Mouse (Mus musculus): ENCODE data around the gene Zcchc24. TPM values are rescaled to one million over a fixed set of nuclear protein-coding genes. Genes with fewer than 3 reads are reported as not detected.

Zcchc24 gene
- polyA plus RNA-seq, 1 experiment = 86.2 TPM

DNA sequence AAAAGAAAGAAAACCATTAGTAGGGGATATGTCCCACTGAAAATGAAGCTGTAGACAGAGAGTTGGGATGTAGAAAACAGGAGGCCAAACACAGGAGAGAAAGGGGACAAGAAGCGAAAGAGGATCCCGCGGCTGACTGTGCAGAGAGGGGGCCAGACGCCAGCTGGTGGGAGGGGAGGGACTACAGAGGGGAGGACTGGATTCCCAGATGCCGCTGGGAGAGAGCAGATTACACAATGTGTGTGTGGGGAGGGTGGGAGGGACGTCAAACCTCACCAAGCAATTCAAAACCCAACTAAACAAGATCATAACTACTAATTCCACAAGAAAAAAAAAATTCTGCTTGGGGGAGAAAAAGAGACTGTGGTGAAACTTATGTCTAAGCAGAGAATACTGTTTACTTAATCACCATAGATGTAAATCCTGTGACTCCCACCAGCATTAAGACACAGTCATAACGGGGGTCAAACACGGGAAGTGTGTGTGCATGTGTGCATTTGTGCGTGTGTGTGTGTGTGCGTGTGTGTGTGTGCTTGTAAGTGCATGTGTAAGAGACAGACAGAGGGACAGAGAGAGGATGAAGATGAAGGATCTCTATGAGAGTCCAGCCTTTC, 26.8 kb upstream of the Zcchc24 start:
- peak overlapping the region; percentile 65 for H3K4me2 ChIP-seq (ENCODE audit: low read depth)
- TF ChIP-seq TCF12 (IDR thresholded peaks at IDR 0.05; ENCODE audit: insufficient read depth, poor library complexity, severe bottlenecking) = no peak
- TF ChIP-seq USF1 (IDR thresholded peaks at IDR 0.05; ENCODE audit: low read depth) = no peak
- peak in 2 of 3 experiments; percentile 58 to 80 for TF ChIP-seq MYOG (IDR thresholded peaks at IDR 0.05; ENCODE audit: control insufficient read depth in 1 of 3, insufficient read depth in 1 of 3, insufficient read length in 2 of 3, low read depth in 2 of 3)
- TF ChIP-seq MAX (IDR thresholded peaks at IDR 0.05; ENCODE audit: low read depth) = no peak
- peak in 2 of 3 experiments; percentile 71 to 81 for TF ChIP-seq MYOD1 (IDR thresholded peaks at IDR 0.05; ENCODE audit: control insufficient read depth in 1 of 3, insufficient read length in 2 of 3, low read depth in 2 of 3)
- no peak for TF ChIP-seq POLR2AphosphoS2 (IDR thresholded peaks at IDR 0.05; ENCODE audit: insufficient read length, low read depth)
- no peak for TF ChIP-seq E2F4 (IDR thresholded peaks at IDR 0.05; ENCODE audit: insufficient read depth)
- TF ChIP-seq REST (IDR thresholded peaks at IDR 0.05; ENCODE audit: insufficient read depth, insufficient read length) = no peak
- TF ChIP-seq CEBPB (IDR thresholded peaks at IDR 0.05; ENCODE audit: insufficient read depth, poor library complexity, severe bottlenecking) = peak; percentile 41; the same call in 1 of the 2 replicates
- TF ChIP-seq POLR2A (IDR thresholded peaks at IDR 0.05; ENCODE audit: insufficient read length, low read depth) = no peak
- TF ChIP-seq TCF3 (IDR thresholded peaks at IDR 0.05; ENCODE audit: insufficient read length, low read depth) = no peak
- TF ChIP-seq SRF (IDR thresholded peaks at IDR 0.05; ENCODE audit: control insufficient read depth, insufficient read length, low read depth) = no peak
- H3K27me3 ChIP-seq (ENCODE audit: control insufficient read depth, insufficient read depth, insufficient read length) = no peaks in the 10 kb centered on the region
- H3K79me2 ChIP-seq (ENCODE audit: control insufficient read depth, insufficient read depth) = no peaks in the 10 kb centered on the region
- H3K36me3 ChIP-seq (ENCODE audit: control insufficient read depth, insufficient read depth) = no peaks in the 10 kb centered on the region
- H3K4me3 ChIP-seq = no peak overlapping the region
- no peak overlapping the region for H3ac ChIP-seq (ENCODE audit: control insufficient read depth, insufficient read length)

DNA sequence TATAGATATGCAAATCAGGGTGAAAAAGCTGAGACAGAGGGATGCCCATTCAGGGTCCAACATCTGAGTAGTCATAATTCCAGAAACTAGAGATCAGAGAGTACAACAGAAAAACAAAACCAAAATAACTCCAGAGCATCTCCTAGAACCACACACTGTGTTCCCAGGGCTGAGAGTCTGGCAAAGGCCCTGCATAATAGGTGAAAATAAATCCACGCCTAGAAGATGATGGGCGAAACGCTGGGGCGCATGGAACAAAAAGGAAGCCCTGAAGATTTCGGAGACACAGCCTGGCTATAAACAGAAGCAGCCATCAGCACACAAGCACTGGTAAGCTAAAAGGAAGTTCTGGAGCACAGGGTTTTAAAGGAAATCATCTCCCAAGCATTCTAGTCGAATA, 26.2 kb upstream of the Zcchc24 start:
- Histone ChIP-seq H3K27me3 (ENCODE audit: control insufficient read depth, insufficient read depth, insufficient read length) (no peaks in the 10 kb centered on the region), H3K4me2 (ENCODE audit: low read depth) (peak overlapping the region; percentile 65), H3K4me3 (no peak overlapping the region)

DNA sequence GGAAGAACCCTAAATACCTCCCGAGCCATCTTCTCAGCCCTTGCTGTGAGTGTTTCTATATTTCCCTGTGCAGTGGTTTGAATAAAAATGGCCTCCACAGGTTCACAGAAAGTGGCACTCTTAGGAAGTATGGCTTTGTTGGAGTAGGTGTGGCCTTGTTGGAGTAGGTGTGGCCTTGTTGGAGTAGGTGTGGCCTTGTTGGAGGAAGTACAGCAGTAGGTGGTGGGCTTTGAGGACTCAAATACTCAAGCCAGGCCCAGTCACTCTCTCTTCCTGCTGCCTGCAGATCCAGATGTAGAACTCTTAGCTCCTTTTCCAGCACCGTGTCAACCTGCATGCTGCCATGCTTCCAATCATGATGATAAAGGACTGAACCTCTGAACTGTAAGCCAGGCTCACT, 25.5 kb upstream of the Zcchc24 start:
- no peaks in the 10 kb centered on the region for H3K27me3 ChIP-seq (ENCODE audit: control insufficient read depth, insufficient read depth, insufficient read length)
- H3K79me2 ChIP-seq (ENCODE audit: control insufficient read depth, insufficient read depth) = no peaks in the 10 kb centered on the region
- TF ChIP-seq SRF (IDR thresholded peaks at IDR 0.05; ENCODE audit: control insufficient read depth, insufficient read length, low read depth) (no peak), TCF12 (IDR thresholded peaks at IDR 0.05; ENCODE audit: insufficient read depth, poor library complexity, severe bottlenecking) (no peak)
- no peak overlapping the region for H3K4me3 ChIP-seq
- H3K4me2 ChIP-seq (ENCODE audit: low read depth) = no peak overlapping the region
- no peak overlapping the region for H3ac ChIP-seq (ENCODE audit: control insufficient read depth, insufficient read length)
- no peaks in the 10 kb centered on the region for H3K36me3 ChIP-seq (ENCODE audit: control insufficient read depth, insufficient read depth)

More for the DNA sequence above, 26.2 kb upstream of the Zcchc24 start:
- Histone ChIP-seq H3K36me3 (ENCODE audit: control insufficient read depth, insufficient read depth) (no peaks in the 10 kb centered on the region), H3ac (ENCODE audit: control insufficient read depth, insufficient read length) (no peak overlapping the region), H3K79me2 (ENCODE audit: control insufficient read depth, insufficient read depth) (no peaks in the 10 kb centered on the region)
- TF ChIP-seq E2F4 (IDR thresholded peaks at IDR 0.05; ENCODE audit: insufficient read depth) = no peak
- no peak for TF ChIP-seq REST (IDR thresholded peaks at IDR 0.05; ENCODE audit: insufficient read depth, insufficient read length)
- TF ChIP-seq TCF12 (IDR thresholded peaks at IDR 0.05; ENCODE audit: insufficient read depth, poor library complexity, severe bottlenecking) = no peak
- no peak for TF ChIP-seq POLR2AphosphoS2 (IDR thresholded peaks at IDR 0.05; ENCODE audit: insufficient read length, low read depth)
- no peak for TF ChIP-seq MYOG (IDR thresholded peaks at IDR 0.05; ENCODE audit: control insufficient read depth in 1 of 3, insufficient read depth in 1 of 3, insufficient read length in 2 of 3, low read depth in 2 of 3)
- TF ChIP-seq MYOD1 (IDR thresholded peaks at IDR 0.05; ENCODE audit: control insufficient read depth in 1 of 3, insufficient read length in 2 of 3, low read depth in 2 of 3) = no peak
- no peak for TF ChIP-seq USF1 (IDR thresholded peaks at IDR 0.05; ENCODE audit: low read depth)
- TF ChIP-seq TCF3 (IDR thresholded peaks at IDR 0.05; ENCODE audit: insufficient read length, low read depth) = no peak
- no peak for TF ChIP-seq POLR2A (IDR thresholded peaks at IDR 0.05; ENCODE audit: insufficient read length, low read depth)
- no peak for TF ChIP-seq MAX (IDR thresholded peaks at IDR 0.05; ENCODE audit: low read depth)
- no peak for TF ChIP-seq SRF (IDR thresholded peaks at IDR 0.05; ENCODE audit: control insufficient read depth, insufficient read length, low read depth)
- TF ChIP-seq CEBPB (IDR thresholded peaks at IDR 0.05; ENCODE audit: insufficient read depth, poor library complexity, severe bottlenecking) = no peak

DNA sequence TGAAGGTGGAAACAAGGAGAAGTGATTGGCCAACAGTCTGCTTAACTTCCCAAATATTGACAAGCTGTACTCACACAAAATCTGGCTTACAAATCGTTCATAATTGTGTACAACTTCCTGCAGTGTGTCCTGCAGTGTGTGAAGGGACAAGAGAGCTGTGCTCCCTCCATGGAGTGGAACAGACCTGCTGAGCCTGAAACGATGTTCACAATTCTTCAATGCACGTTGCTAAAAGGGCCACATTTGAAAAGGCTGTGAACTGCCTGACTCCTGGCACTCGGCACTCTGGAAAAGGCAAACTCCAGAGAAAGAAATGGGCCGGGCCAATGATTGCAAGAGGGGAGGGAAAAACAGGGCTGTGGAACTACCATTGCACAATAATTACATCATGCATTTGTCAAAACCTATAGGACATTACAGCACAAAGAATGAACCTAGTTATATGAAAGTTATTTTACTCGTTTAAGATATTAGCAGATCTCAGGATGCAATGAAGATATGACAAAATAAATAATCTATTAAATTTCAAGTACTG, 22.0 kb upstream of the Zcchc24 start:
- TF ChIP-seq MYOD1 (IDR thresholded peaks at IDR 0.05; ENCODE audit: control insufficient read depth in 1 of 3, insufficient read length in 2 of 3, low read depth in 2 of 3) (no peak), TCF3 (IDR thresholded peaks at IDR 0.05; ENCODE audit: insufficient read length, low read depth) (no peak), E2F4 (IDR thresholded peaks at IDR 0.05; ENCODE audit: insufficient read depth) (no peak), POLR2AphosphoS2 (IDR thresholded peaks at IDR 0.05; ENCODE audit: insufficient read length, low read depth) (peak; percentile 44), CEBPB (IDR thresholded peaks at IDR 0.05; ENCODE audit: insufficient read depth, poor library complexity, severe bottlenecking) (peak; percentile 99), POLR2A (IDR thresholded peaks at IDR 0.05; ENCODE audit: insufficient read length, low read depth) (peak; percentile 33), SRF (IDR thresholded peaks at IDR 0.05; ENCODE audit: control insufficient read depth, insufficient read length, low read depth) (no peak), TCF12 (IDR thresholded peaks at IDR 0.05; ENCODE audit: insufficient read depth, poor library complexity, severe bottlenecking) (no peak), REST (IDR thresholded peaks at IDR 0.05; ENCODE audit: insufficient read depth, insufficient read length) (no peak), MAX (IDR thresholded peaks at IDR 0.05; ENCODE audit: low read depth) (no peak), USF1 (IDR thresholded peaks at IDR 0.05; ENCODE audit: low read depth) (no peak), MYOG (IDR thresholded peaks at IDR 0.05; ENCODE audit: control insufficient read depth in 1 of 3, insufficient read depth in 1 of 3, insufficient read length in 2 of 3, low read depth in 2 of 3) (no peak)

More for the DNA sequence above, 22.0 kb upstream of the Zcchc24 start:
- Histone ChIP-seq H3ac (ENCODE audit: control insufficient read depth, insufficient read length) (no peak overlapping the region), H3K36me3 (ENCODE audit: control insufficient read depth, insufficient read depth) (no peaks in the 10 kb centered on the region), H3K4me2 (ENCODE audit: low read depth) (no peak overlapping the region), H3K4me3 (no peak overlapping the region), H3K27me3 (ENCODE audit: control insufficient read depth, insufficient read depth, insufficient read length) (no peaks in the 10 kb centered on the region), H3K79me2 (ENCODE audit: control insufficient read depth, insufficient read depth) (no peaks in the 10 kb centered on the region)
